Mouse (Mus musculus) brain, embryonic 18.5 days (tissue): Measurements from ENCODE around the gene Sdk1.

Experiments
- DNase-seq: peaks from one replicate; pipeline ENCODE4 v3.0.0-alpha.2; 2012; ENCODE audit warnings: low read depth, low spot score

Sdk1 gene

DNA sequence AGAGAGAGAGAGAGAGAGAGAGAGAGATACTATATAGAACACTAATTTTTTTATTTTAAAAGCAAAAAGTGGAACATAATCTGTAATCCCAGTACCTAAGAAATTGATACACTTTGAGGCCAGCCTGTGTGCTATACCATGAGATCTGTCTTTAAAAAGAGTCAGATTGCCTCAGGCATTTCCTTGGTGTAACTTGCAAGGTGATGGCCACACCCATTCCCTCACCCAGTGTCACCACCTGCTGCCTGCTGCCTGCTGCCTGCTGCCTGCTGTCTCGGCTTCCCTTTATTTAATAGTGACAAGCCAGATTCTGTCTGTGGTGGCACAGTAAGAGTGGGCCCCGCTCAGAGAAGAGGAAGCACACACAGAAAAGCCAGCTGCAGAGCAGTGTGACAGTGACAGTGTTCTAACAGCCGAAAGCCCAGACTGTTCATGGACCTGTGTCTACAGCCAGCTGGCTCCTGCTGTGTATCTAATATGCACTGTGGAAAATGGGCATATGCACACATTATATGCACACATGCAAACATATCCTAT, 642.9 kb downstream of the Sdk1 start:
- DNase-seq: no peak

DNA sequence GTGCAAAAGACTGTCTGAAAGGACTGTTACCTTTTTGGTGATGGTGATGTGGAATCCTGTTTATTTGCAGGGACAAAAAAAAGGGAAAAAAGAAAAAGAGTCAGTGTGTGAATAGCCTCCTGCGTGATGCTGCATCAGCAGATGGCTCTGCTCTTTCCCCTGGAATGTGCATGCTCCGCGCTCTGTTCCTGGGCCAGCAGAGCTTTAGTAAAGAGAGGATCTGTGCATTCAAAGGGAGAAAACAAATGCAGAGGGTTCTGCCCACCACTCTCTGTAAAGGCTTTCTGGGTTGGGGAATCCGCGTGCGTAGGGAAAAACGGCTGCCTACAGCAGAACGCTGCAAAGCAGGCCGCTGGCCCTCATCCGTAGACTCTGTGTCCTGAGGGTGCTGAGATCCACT, 644.7 kb downstream of the Sdk1 start:
- DNase-seq: no peak

DNA sequence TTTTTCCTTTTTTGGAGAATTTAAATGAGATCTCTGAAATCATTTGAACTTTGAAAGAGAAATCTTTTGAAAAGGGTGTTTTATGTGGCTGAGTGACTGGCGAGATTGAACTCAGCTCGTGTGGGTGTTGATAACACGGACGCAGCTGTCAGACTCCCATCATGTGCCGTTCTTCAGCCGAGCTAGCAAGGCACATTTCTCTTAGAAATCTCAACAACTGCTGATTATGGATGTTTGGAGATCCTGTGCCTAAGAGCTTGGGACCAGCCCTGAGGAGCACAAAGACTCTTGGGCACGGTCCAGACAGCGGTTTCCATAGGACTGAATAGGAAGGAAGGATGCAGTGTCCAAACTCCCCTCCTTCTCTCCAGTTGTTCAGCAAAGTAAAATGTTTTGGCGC, 648.5 kb downstream of the Sdk1 start:
- DNase-seq: no peak

DNA sequence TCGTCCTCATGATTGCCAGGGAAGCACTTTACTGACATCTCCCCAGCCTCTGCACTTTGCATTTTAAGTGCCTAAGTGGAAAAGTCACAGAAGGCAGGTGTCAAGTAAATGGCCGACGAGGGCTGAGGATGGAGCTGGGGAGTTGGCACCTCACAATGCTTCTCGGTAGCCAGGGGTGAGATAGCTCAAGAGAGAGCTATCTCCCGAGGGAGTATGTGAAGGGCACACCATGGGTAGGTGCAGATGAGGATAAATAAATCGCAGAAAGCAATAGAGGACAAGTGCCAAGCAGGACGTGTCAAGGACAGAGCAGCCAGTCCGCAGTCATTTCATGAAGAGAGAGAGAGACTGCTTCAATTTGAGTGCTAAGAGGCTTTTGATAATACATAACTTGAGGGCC, 655.1 kb downstream of the Sdk1 start:
- no peak for DNase-seq

DNA sequence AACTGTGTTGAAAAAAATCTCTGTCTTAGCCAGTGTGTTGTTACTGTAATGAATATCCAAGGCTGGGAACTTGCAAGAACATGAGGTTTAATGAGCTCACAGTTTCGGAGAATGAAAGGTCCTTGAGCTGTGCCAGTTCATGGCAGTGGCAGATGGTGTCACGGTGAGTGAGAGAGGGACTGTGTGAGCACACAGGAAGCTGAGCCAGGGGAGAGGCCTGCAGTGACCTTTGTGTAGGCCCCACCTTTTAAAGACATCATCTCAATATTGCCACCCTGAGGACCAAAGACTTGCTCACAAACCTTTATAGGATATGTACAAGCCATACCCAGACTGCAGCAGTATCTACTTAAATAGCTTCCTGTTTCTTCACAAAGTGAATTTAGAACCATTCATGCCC, 656.2 kb downstream of the Sdk1 start:
- no peak for DNase-seq

DNA sequence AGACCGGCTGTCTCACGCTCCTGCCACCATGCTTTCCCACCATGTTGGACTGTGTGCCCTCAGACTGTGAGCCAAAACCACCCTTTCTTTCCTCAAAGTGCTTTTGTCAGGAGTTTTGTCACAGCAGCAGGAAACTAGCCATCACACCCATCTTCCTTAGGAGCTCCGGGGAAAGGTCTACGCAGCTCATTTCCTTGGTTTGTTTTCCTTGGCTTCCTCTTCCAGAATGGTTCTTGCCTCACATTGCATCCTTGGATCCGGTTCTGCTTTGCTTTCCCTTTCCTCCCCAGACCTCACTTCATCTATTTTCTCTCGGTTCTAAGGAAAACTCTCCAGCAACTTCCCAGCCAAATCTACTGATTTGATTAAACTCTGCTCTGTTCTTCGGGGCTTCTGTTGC, 658.5 kb downstream of the Sdk1 start:
- DNase-seq: no peak

DNA sequence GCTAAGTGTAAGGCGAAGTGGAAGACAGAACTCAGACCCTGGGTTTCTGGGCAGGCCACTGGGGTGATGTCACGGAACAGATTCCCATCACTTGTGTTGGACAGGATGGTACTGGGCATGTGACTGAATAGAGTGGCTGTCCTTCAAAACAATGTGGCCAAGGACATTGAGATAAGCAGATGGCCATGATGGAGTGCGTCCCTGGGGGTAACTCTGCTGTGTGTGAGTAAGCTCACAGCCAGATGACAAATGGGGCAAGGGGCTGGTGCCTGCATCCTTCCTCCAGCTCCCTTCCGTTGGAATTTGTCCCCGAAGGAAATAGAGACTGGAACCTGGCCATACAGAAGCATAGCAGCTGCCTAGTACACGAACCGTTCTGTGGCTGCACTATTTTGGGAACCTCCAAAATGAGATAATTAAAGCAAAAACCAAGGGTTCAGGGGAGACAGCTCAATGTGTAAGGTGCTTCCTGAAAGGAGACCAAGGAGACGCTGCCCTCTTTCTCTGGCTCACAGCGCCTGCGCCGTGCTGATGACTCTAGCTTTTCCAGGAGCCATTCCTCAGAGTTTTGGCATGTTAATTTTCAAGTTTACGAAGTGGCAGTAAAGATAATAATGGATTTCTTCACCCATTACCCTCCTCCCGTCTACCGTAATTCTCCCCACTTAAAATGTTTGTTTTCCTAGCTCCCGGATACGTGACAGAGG, 661.4 kb downstream of the Sdk1 start:
- DNase-seq: no peak

DNA sequence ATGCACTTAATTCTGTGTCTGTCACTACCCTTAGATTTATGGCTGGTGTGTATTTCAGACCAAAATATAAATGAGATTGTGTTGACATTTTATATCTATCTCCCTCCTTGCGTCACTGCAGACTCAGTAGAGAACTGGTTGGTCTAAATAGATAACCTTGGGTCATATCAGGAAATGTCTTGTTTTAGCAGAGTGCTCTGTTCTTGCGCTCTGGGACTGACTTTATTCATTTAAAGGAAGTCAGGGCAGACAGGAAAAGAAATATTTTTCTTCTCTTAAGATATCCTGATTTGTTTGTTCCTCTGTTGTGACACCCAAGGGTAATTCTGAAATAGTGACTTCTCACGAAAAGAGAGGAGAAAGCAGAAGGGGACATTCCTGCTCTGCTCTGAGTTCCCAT, 669.2 kb downstream of the Sdk1 start:
- no peak for DNase-seq

DNA sequence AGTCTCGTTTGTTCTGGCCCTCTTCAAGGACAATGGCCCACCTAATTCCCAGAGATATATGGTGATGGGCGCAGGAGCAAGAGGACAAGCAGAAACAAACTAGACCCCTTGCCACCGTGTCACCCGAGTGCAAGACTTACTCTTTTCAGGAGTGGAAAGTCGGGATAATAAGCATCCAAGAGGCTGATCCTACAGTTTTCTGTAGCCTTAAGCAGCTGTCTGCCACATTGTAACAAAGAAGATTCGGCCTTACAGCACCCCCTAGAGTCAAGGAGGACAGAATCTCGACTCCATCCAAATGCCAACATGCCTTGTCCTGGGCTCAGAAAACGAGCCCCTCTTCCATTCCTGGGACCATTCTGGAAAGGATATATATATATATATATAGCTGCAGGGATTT, 669.6 kb downstream of the Sdk1 start:
- DNase-seq: no peak

DNA sequence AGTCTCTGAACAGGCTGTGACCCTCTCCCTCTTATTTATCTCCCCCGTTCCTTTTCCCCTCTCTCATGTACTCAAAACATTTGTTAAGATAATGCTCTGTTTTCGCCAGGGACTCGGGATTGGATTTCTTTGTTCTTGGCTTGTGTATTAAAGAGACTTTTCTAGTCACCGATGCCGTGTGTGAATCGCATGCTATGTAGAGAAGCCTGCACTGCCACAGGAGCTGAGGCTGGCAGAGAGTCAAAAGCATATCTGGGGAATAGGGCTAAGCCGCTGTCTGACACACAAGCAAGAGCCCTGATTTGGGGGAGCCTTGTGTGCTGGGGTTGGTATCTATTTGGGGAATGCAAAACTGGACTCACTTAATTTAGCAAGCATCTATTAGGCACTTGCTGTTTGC, 671.6 kb downstream of the Sdk1 start:
- no peak for DNase-seq

DNA sequence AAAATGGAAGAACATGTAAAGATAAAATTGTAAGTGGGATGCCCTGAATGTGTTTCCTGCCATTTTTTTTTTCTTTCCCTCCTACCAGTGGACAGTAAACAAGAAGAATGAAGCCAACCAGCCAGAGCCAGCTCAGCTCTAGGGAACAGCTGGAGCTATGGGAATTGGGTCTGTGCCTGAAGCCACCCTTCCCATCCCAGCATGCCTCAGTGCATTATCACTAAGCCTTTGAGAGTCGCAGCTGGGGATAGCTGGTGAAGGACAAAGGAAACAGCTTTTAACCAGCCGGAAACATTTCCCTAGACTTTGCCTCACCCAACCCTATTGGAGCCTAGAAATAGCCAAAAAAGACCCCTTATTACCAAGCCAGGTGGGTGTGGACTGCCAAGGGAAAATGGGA, 675.7 kb downstream of the Sdk1 start:
- DNase-seq: no peak

DNA sequence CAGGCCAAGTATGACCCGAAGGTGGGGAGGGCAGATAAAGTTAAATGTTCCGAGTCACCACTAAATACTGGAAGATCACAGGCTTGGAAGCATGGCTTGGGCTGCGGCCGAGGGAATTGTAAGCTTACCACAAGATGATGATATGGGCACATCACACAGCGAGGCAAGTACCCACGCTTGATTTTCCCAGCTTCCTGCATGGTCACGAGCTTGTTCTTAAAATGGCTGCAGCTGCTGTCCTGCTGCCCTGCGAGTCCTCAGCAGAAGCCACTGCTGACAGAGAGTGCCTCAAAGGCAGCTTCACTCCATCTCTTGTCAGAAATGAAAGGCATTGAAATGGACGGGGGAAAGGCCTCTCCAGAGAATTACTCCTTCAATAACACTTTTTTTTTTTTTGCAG, 697.7 kb downstream of the Sdk1 start:
- no peak for DNase-seq

DNA sequence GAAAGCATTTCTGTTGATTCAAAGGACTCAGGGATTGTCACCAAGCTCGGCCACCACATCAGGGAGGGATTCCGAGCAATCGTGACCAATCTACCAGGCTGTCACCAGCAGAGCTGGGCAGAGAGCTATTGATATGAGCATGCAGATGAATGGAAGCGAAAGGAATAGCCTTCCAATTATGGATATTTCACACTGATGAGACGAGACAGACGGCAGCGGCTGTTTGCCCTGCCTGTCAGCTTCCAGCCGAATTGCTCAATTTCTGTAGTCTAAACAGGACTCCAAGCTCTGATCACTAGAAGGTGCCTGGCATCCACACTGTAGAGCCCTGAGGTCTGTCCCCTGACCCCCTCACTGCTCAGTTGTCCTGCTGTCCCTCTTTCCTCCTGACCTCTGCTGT, 699.3 kb downstream of the Sdk1 start:
- no peak for DNase-seq

DNA sequence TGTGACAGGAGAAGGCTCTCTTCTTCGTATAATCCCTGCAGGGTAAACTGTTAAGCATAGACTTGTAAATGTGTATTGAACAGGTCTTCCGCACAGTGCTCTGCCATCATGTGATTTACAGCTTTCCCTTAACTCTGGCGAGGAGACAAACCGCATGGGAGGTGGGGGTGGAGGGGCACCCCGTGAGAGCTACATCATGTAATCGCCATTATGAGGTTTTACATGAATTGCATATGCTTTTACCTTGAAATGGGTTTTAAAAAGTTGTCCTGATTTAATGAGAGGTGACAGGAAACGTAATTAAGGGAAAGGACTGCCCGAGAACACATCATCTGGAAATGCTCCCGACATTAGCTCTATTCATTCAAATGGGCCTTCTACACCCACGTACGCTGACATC, 709.5 kb downstream of the Sdk1 start:
- DNase-seq: no peak

DNA sequence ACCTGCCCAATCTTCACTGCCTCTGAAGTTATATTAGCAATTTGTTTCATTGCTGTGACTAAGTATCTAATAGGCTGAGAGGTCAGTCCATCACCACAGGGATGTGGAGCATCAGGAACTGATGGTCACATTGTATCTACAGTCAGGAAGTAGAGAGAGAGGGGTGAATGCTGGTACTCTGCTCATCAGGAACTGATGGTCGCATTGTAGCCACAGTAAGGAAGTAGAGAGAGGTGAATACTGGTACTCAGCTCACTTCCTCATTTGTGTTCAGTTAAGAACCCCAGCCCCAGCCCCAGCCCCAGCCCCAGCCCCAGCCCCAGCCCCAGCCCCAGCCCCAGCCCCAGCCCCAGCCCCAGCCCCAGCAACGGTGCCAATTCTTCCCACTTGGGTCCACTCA, 711.0 kb downstream of the Sdk1 start:
- no peak for DNase-seq

DNA sequence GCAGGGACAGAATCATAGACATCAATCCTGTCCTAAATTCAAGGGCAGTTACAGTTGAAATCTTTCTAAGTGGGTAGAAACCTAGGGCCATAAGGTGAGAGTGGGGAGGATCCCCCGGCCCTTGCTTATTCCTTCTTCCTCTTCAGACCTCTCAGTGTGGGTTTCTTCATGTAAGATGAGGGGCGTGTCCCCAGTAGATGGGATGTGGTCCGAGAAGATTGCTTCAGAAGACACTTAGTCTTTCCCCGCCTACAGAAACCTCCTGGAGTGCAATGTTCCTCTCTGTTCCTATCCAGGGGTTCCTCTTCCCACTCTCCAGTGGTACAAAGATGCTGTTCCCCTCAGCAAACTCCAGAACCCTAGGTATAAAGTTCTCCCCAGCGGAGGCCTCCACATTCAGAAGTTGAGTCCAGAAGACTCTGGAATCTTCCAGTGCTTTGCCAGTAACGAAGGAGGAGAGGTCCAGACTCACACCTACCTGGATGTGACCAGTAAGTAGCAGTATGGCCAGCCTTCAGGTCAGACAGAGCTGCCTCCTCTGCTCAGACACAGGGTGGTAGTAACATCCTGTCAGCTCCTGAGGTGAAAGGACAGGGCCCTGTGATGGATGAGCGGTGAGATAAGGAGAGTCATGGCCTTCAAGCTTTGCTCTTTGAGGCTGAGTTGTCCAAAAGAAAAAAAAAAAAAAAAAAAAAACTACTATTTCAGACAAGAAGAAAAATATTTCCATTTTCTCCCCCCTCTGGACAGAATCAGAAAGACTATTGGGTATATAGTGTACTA, 711.6 kb downstream of the Sdk1 start:
- DNase-seq: no peak

DNA sequence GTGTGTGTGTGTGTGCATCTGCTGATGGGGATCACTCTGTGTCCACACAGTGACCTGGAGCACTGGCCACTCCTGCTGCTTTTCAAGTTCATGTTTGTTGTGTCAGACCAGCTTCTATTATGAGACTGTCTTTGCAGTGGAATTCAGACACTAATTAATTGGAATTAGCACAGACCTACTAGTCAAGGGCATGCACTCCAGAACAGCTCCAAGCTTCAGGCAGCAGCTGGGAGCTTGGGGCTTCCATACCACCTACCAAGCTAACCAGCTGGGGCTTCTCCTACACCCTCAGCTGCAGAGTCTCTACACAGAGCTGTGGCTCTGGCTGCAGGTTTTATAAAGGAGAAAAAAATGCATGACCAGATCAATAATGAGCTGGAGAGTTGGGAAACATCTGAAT, 729.8 kb downstream of the Sdk1 start:
- no peak for DNase-seq

DNA sequence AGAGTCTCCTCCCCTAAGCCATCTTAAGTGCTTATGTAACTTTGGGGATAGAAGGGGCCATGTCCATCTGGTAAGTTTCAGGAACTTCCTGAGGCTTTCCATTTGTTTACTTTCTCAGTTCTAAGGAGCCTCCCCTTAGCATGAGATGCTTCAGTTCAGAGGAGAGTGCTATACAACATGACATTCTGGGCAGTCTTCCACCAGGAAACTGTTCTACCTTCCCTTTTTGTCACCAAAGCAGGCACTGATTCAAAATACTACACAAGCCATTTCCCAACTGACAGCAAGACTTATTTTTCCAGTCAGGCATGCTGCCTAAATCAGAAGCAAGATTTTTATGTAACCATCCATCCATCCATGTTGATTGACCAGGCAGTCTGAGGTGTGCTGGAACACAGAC, 738.2 kb downstream of the Sdk1 start:
- DNase-seq: no peak

DNA sequence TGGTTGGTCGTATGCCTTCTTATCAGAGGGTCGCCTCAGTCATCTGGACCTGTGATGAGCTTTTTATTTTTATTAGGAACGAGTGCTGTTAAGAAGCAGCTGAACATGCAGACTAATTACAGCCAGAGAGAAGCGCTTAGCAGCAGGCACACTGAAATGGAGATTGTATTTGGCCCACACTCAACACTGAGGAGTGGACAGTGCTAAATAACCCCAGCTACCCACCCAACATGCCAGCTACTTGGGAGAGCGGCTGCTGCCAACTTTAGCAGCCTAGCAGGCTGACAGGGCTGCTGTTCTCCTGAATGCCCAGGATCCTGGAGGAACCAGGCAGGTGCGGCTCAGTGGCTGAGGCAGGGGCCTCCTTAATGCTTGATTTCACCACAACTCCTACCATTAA, 739.5 kb downstream of the Sdk1 start:
- DNase-seq: no peak

DNA sequence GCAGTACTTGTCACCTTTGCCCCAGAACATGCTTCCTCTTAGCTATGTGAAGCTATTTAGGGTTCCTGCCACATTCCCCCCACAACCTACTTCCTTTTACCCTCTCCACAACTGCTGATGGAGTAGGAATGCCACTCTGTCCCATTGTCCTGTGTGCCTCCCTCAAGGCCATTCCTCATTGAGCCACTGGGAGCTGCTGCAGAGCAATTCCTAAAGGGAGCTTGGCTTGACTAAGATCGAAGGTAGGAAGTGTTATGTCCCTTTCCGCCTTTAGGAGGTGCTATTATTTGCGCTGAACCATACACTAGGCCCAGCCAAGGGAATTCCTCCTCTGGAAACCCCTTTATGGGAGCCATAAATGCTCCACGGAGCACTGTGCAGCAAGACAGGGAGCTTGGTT, 743.0 kb downstream of the Sdk1 start:
- DNase-seq: no peak

DNA sequence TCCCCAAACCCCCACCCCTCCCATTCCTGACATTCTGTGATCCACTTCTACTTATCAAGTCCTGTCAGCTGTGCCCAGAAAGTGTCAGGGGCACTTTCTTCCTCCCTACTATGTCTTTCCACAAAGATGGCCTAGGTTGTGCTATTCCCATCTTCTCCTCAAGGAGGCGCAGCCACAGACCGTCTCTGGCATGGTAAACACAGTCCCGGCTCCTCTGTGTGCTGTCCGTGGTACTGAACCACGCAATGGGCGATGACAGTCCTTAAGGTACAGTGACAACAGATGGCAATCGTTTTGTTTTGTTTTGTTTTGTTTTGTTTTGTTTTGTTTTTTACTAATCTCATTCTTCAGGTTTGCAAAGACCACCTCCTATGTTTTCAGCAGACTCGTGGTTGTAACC, 743.7 kb downstream of the Sdk1 start:
- no peak for DNase-seq

DNA sequence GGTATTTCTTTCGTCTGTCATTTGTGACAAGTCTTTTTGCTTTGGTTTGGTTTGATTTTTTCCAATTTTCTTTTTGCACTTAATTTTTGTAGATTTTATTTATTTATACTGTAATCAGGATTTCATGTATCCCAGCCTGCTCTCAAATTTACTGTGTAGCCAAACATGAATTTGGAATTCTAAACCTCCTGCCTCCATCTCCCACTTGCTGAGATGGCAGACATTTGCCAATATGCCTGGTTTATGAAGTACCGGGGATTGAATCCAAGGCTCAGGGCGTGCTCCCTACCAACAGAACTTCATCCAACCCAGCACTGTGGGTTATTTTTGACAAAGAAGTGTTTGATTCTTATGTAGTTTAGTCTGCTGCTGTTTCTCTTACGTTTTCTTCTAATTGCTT, 744.3 kb downstream of the Sdk1 start:
- DNase-seq: no peak

DNA sequence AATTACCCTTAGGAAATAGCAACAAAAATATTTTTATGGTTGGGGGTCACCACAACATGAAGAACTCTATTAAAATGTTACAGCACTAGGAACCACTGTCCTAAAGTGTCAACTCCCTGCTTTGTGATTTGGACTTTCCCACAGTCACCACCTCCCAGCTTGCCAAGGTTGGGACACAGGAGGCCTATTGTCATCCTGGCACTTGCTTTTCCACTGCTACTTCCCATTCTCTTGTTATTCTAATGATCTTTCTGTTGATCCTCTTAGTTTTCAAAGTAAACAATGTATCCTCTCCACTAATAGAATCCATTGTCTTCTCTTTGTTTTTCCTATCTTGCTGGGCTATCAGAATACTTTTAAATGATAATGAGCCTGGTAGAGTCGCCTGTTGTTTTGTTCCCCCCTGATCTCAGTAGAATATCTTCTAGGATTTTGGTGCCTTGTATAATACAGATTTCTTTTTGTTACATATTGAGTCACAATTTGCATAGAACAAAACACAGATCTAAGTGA, 746.1 kb downstream of the Sdk1 start:
- DNase-seq: no peak
